Mouse (Mus musculus) CH12.LX (cell line): ENCODE data around the gene Stk35. TPM values are rescaled to one million over a fixed set of nuclear protein-coding genes. Genes with fewer than 3 reads are reported as not detected.

ENCODE experiments used
- DNase-seq: peaks from one replicate; pipeline ENCODE4 v3.0.0-alpha.2; 2013; ENCODE audit errors: extremely low read depth
- H3K27ac ChIP-seq: 2 replicates; pipeline ENCODE4 v1.5.1; 2012; ENCODE audit warnings: low read depth, mild to moderate bottlenecking, control low read depth, moderate library complexity; ENCODE audit not compliant: insufficient read depth
- H3K27me3 ChIP-seq: replicated peaks from 2 replicates; pipeline ENCODE3; 2012; ENCODE audit warnings: inconsistent platforms
- H3K36me3 ChIP-seq, 2 experiments: replicated peaks in 1 of 2; 2 replicates each; pipeline versions ENCODE3 to v1.6.1; 2012; ENCODE audit warnings: inconsistent platforms in 1 of 2, low read length in 1 of 2, mild to moderate bottlenecking in 1 of 2, mixed read lengths in 1 of 2, moderate library complexity in 1 of 2; ENCODE audit not compliant: control insufficient read depth in 1 of 2, insufficient read depth in 1 of 2
- H3K4me1 ChIP-seq, 2 experiments: 2 replicates each; pipeline ENCODE4 v1.6.1; 2012; ENCODE audit warnings: inconsistent platforms in 1 of 2, moderate library complexity in 1 of 2; ENCODE audit not compliant: insufficient read depth in 2 of 2, control insufficient read depth in 1 of 2
- H3K4me2 ChIP-seq: 2 replicates; pipeline ENCODE4 v1.6.1; 2012; ENCODE audit warnings: low read depth, mild to moderate bottlenecking, control low read depth; ENCODE audit not compliant: poor library complexity, insufficient read depth, severe bottlenecking
- H3K4me3 ChIP-seq, 3 experiments: fragments of 150-350 bp in 1 of 3; sonication (generic) in 1 of 3; replicated peaks in 1 of 3; 2 replicates each; pipeline versions ENCODE3 to v1.5.1; 2011 to 2012; ENCODE audit warnings: low read depth in 2 of 3, low read length in 2 of 3, mild to moderate bottlenecking in 2 of 3, moderate library complexity in 2 of 3, control low read depth in 1 of 3, improper control_type of control experiment in 1 of 3, inconsistent platforms in 1 of 3, mixed read lengths in 1 of 3; ENCODE audit not compliant: poor library complexity in 1 of 3
- H3K79me2 ChIP-seq: replicated peaks from 2 replicates; pipeline ENCODE4 v1.6.1; 2012; ENCODE audit warnings: mild to moderate bottlenecking, moderate library complexity; ENCODE audit not compliant: control insufficient read depth, poor library complexity, insufficient read depth, severe bottlenecking; ENCODE audit errors: extremely low read depth
- H3K9ac ChIP-seq: 2 replicates; pipeline ENCODE4 v1.6.1; 2012; ENCODE audit warnings: low read depth, mild to moderate bottlenecking, control low read depth, moderate library complexity; ENCODE audit not compliant: insufficient read depth
- H3K9me3 ChIP-seq: replicated peaks from 2 replicates; pipeline ENCODE3; 2012; ENCODE audit warnings: low read length, inconsistent platforms, mixed read lengths
- CHD2 ChIP-seq: IDR thresholded peaks from 2 replicates; pipeline ENCODE4 v1.6.1; 2011; ENCODE audit warnings: low read length, improper control_type of control experiment
- ELF1 ChIP-seq: IDR thresholded peaks from 2 replicates; pipeline ENCODE4 v1.6.1; 2014; ENCODE audit warnings: low read depth, mild to moderate bottlenecking, inconsistent platforms, low read length, improper control_type of control experiment
- EP300 ChIP-seq: IDR thresholded peaks from 2 replicates; pipeline ENCODE4 v1.6.1; 2011; ENCODE audit warnings: low read length, improper control_type of control experiment
- HCFC1 ChIP-seq: IDR thresholded peaks from 2 replicates; pipeline ENCODE4 v1.6.1; 2012; ENCODE audit warnings: low read depth, mild to moderate bottlenecking, inconsistent platforms, low read length, improper control_type of control experiment
- IRF4 ChIP-seq: IDR thresholded peaks from 2 replicates; pipeline ENCODE4 v1.6.1; 2014; ENCODE audit warnings: low read depth, mild to moderate bottlenecking, inconsistent platforms, low read length, improper control_type of control experiment
- KAT2A ChIP-seq: IDR thresholded peaks from 2 replicates; pipeline ENCODE4 v1.6.1; 2012; ENCODE audit warnings: low read length, improper control_type of control experiment, inconsistent platforms; ENCODE audit not compliant: insufficient replicate concordance
- MAX ChIP-seq: IDR thresholded peaks from 2 replicates; pipeline ENCODE4 v1.6.1; 2011; ENCODE audit warnings: low read length, improper control_type of control experiment
- MAZ ChIP-seq: IDR thresholded peaks from 2 replicates; pipeline ENCODE4 v1.6.1; 2012; ENCODE audit warnings: low read depth, mild to moderate bottlenecking, inconsistent platforms, low read length, improper control_type of control experiment, moderate library complexity
- MXI1 ChIP-seq: IDR thresholded peaks from 2 replicates; pipeline ENCODE4 v1.6.1; 2011; ENCODE audit warnings: mild to moderate bottlenecking, low read depth, low read length, improper control_type of control experiment
- NRF1 ChIP-seq: IDR thresholded peaks from 2 replicates; pipeline ENCODE4 v1.6.1; 2014; ENCODE audit warnings: low read depth, mild to moderate bottlenecking, inconsistent platforms, low read length, improper control_type of control experiment, moderate library complexity
- POLR2A ChIP-seq: IDR thresholded peaks from 2 replicates; pipeline ENCODE4 v1.6.1; 2011; ENCODE audit warnings: low read depth, mild to moderate bottlenecking, improper control_type of control experiment, low read length
- RAD21 ChIP-seq: IDR thresholded peaks from 2 replicates; pipeline ENCODE4 v1.6.1; 2011; ENCODE audit warnings: low read depth, mild to moderate bottlenecking, low read length, improper control_type of control experiment, moderate library complexity
- SIN3A ChIP-seq: IDR thresholded peaks from 2 replicates; pipeline ENCODE4 v1.6.1; 2012; ENCODE audit warnings: low read length, improper control_type of control experiment, inconsistent platforms
- TBP ChIP-seq: conservative IDR thresholded peaks from 2 replicates; pipeline ENCODE4 v1.6.1; 2011; ENCODE audit warnings: low read depth, low read length, improper control_type of control experiment
- UBTF ChIP-seq: IDR thresholded peaks from 2 replicates; pipeline ENCODE4 v1.6.1; 2012; ENCODE audit warnings: low read depth, mild to moderate bottlenecking, inconsistent platforms, low read length, improper control_type of control experiment, moderate library complexity
- ZC3H11A ChIP-seq: IDR thresholded peaks from 2 replicates; pipeline ENCODE4 v1.6.1; 2012; ENCODE audit warnings: low read depth, mild to moderate bottlenecking, inconsistent platforms, low read length, improper control_type of control experiment
- ZKSCAN1 ChIP-seq: IDR thresholded peaks from 2 replicates; pipeline ENCODE4 v1.6.1; 2012; ENCODE audit warnings: low read depth, inconsistent platforms, low read length, improper control_type of control experiment, borderline replicate concordance
- ZNF384 ChIP-seq: IDR thresholded peaks from 2 replicates; pipeline ENCODE4 v1.6.1; 2012; ENCODE audit warnings: low read depth, low read length, improper control_type of control experiment, inconsistent platforms
- dilution Hi-C: fragments of 300-500 bp; cut with MboI; formaldehyde crosslinking; loops from 2 replicates; pipeline ENCODE4 v1.14.3; 2020; ENCODE audit warnings: low sequenced_read_pairs; ENCODE audit not compliant: extremely low pct_unique_long_range_greater_than_20kb, extremely low pct_ligation_motif_present
- in situ Hi-C: fragments of 300-500 bp; cut with MboI; formaldehyde crosslinking; loops from 3 replicates; pipeline ENCODE4 v1.14.3; 2019; ENCODE audit warnings: low sequenced_read_pairs, low pct_ligation_motif_present, low pct_unique_long_range_greater_than_20kb, mixed read lengths
- polyA plus RNA-seq: library from polyadenylated mRNA; unstranded; fragments of >175 nt; gene quantifications from 2 replicates; pipeline ENCODE4 v1.2.1, GENCODE M21; 2012; ENCODE audit warnings: low read depth; ENCODE audit not compliant: insufficient read length
- total RNA-seq, 2 experiments: library from RNA; depleted of rRNA; stranded (reverse); fragments of 300-350 nt in 1 of 2; fragments of >200 nt in 1 of 2; gene quantifications; 2 replicates each; pipeline ENCODE4 v1.2.3; 2012 to 2014

Gene Stk35
- total and polyA plus RNA-seq, 3 experiments = 4.5 to 22.7 (median 7.3) TPM

- peak overlapping the region; percentile 71 to 89 (median 88) for H3K4me3 ChIP-seq
- in situ Hi-C loops = no loop called here
- no peaks in the 10 kb centered on the region for H3K27me3 ChIP-seq
- peak; percentile 63 for DNase-seq
- peaks cover 6% of the 10 kb centered on the region; the same call in 1 of the 2 replicates for H3K79me2 ChIP-seq
- TF ChIP-seq ELF1 = peak; percentile 46
- TF ChIP-seq NRF1 = no peak
- no peak for TF ChIP-seq ZC3H11A
- TF ChIP-seq SIN3A = peak; percentile 76
- peak; percentile 89 for TF ChIP-seq UBTF
- peak; percentile 47; the same call in 1 of the 2 replicates for TF ChIP-seq CHD2
- TF ChIP-seq IRF4 = peak; percentile 56
- no peak for TF ChIP-seq RAD21
- peak; percentile 75 for TF ChIP-seq HCFC1
- TF ChIP-seq MAZ = peak; percentile 95
- no peak; the same call in 1 of the 2 replicates for TF ChIP-seq MAX
- peak; percentile 82 for TF ChIP-seq MXI1
- TF ChIP-seq KAT2A = peak; percentile 57; the same call in 1 of the 2 replicates
- TF ChIP-seq POLR2A = peak; percentile 23; the same call in 1 of the 2 replicates
- TF ChIP-seq, all 38 proteins: peak for 10
- Histone ChIP-seq H3K4me1 (peaks cover 4 to 42% of the 10 kb centered on the region in 2 experiments; a peak in 3 of 4 replicates), H3K36me3 (peaks cover 8 to 43% of the 10 kb centered on the region in 2 experiments), H3K9ac (peak overlapping the region; percentile 73), H3K4me2 (peak overlapping the region; percentile 72), H3K9me3 (no peaks in the 10 kb centered on the region), H3K27ac (peak overlapping the region; percentile 22)
- dilution Hi-C loops = no loop called here
Measured at GRCm38 (mm10) chr2:129801231-129802029, 1.1 kb downstream of the Stk35 start.

GRCm38 (mm10) chr2:129805486-129805885 is 5.2 kb downstream of the Stk35 start:
- peaks cover 4 to 45% of the 10 kb centered on the region in 2 experiments; a peak in 3 of 4 replicates for H3K4me1 ChIP-seq
- dilution Hi-C loops (no loop called here), in situ Hi-C loops (no loop called here)
- no peaks in the 10 kb centered on the region for H3K9me3 ChIP-seq
- no peak overlapping the region for H3K4me3 ChIP-seq
- H3K9ac ChIP-seq = no peak overlapping the region
- H3K36me3 ChIP-seq = peaks cover 14 to 82% of the 10 kb centered on the region in 2 experiments
- peaks cover 8% of the 10 kb centered on the region for H3K79me2 ChIP-seq
- H3K4me2 ChIP-seq = no peak overlapping the region
- H3K27me3 ChIP-seq = no peaks in the 10 kb centered on the region
- TF ChIP-seq EP300 (no peak), ZNF384 (no peak), ZKSCAN1 (no peak), NRF1 (no peak), TBP (no peak), HCFC1 (no peak), IRF4 (no peak)
- no peak overlapping the region for H3K27ac ChIP-seq
- no peak for DNase-seq
